Mouse (Mus musculus): Measurements from ENCODE around the gene Trim17.

Trim17 gene

DNA sequence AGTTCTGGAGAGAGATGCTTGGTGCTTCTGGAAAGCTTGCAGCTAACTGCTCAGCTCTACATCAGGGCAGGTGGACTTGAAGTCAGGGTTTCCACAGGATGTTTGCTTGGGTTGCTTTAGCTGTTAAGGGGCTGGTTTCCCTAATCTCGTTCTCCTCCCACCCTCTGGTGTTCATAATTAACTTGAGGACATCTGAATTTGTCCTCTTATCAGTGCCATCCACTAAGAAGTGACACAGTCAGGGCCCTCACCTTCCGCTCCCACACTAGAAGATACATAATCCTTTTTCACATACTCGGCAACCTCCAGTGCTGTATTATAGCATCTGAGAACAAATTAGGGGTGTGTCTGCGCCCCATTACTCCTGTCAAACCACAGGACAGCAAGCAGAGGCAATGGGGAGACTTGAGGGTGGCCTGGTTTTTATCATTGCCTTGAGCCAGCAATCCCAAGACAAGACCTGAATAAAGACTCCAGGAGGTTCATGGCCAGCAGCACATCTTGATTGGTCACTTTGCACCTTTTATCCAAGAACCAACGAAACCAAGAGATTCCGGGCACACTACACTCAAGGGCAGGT is 38.7 kb downstream of the Trim17 start:
- no peak for DNase-seq (ENCODE audit: low spot score)

DNA sequence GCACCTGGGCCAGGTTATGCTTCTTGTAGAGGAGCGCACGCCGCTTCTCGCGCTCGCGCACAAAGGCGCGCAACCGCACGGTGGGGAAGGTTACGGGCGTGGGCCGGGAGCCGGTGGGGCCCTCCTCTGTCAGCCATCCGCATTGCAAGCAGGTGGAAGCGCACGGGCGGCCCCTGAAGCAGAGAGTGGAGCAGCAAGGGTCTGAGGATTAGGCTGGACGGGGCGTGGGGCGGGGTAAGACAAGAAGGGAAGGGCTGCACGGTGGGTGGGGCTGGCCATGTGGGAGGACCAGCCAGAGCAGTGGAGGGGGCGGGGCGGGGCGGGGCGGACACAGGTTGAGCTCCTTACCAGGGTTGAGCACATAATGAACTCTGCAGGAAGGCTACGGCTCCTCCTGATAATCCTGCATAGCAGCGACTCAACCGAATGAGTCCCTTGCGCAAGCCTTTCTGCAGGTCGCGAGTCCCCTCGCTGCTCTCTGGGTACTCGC is 39.9 kb downstream of the Trim17 start:
- DNase-seq (ENCODE audit: low spot score) = peak; percentile 63

DNA sequence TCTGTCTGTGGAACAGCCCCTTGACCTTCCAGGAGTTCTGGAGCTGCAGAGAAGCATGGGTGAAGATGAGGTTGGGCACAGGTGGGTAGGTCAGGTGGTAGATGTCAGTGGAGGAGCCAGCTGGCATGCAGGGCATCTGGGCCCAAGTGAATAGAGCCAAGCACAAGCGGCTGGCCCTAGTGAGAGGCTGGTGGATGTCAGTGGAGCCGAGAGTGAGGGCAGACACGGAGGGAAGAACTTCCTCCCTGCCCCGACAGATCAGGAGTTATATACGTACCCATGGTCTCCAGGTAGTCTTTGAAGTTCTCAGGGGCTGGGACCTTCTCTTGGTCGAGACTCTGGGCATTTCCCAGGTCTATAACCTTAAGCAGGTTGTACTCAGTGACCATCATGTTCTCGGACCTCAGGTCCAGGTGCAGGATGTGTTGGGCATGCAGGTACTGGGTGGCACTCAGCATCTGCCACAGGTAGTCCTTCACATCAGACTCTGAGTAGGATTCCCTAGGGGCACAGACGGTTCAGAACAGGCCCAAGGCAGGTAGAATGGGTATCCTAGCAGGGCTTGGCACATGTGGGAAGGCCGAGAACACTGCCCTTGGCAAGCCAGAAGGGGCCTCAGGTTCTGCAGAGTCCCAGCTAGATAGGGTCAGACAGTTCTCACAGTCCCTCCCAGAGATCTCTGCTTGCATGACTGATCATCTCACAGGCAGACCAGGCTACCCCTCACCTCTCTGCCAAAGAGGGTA is 40.7 kb downstream of the Trim17 start:
- no peak for DNase-seq (ENCODE audit: low spot score)

DNA sequence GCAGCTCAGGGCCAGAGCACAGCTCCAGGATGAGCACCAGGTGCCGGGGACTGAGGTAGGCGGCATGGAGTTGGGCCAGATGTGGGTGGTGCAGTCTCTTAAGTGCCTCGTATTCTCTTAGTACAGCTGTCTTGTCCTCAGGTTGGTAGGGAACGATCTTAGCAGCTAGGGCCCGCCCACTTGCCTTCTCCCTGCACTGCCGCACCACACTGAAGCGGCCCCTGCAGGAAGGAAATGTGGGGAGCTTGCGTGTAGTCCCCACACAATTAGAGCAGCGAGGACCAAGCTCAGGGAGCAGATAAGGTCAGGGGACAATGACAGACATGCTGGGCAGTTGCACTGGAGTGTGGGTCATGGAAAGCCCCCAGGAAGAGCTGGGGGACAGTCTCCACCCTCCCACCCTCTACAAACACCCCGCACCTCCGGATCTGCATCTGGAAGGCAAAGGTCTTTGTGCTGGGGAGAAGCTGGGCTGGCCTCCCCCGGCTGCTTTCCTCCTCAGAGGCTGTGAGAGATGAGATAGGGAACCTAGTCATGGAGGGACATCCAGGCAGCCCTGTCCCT is 41.4 kb downstream of the Trim17 start:
- DNase-seq (ENCODE audit: low spot score) = no peak

DNA sequence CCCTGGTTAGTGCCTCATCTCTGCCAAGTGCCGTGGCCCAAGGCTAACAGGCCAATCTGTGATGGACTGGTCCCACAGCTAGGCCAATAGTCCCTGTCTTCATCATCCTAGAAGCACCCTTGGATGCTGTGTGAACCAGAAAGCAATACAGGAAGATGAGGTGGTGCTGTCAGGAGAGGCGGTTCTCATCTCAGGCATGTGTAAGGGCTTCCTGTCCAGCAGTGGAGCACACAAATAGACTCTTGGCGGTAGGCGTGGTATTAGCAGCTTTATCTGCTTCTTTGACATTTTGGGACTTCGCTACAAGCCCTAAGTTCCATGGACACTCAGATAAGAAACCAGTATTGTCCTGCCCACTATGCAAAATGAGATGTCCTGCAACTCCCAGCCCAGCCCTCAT is 43.1 kb downstream of the Trim17 start:
- DNase-seq (ENCODE audit: low spot score) = no peak

DNA sequence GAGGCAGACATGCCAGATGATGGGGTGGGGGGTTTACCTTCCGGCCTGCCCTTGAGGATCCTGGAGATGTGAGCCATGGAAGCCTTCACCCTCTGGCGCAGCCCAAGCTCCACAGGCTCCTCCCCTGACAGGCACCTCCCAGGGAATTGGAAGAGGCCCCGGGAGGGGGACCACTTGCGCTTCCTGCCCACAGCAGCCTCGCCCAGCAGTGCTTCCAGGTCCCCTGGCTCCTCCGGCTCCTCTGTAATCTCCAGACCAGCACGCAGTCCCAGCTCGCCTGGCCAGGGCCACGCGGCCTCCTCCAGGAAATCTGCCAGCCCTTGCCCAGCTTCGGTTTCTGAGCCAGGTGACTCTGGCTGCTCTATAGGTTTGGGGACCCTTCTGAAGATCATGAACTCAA is 44.7 kb downstream of the Trim17 start:
- no peak for DNase-seq (ENCODE audit: low spot score)

DNA sequence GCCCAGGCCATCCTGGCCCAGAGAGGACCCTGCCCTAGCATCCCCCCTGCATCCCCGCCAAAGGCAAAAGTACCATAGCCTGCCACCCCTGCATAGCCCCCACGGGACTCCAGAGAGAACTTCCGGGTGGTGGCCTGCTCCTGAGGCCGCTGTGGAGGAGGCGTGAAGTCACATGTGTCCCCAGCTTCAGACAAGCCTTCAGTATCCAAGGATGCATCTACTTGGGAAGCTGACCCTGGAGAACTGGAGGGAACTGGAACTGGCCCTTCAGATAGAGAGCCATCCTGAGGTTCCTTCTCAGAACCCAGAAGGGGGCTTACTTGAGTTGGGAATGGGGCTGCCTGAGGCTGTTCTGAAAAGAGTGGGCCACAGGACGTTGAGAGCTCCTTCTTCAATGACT is 45.3 kb downstream of the Trim17 start:
- no peak for DNase-seq (ENCODE audit: low spot score)

DNA sequence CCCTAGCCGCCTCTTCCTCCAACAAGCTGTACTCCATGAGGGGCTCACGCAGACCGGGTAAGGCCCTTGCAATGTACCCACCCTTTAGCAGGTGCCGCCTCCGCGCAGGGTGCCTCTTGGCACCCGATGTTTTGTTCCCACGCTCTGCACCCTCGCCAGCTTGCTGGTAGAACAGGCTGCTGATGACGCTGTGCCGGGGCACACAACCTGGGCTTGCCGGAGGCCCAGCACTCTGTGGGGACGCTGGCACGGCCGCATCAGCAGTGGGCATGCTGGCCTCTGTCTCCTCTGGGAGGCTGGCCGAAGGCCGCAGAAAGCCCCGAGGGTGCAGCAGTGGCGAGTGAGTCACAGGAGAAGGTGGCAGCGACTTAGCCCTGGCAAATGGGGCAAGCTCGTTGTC is 46.1 kb downstream of the Trim17 start:
- DNase-seq (ENCODE audit: low spot score) = no peak

DNA sequence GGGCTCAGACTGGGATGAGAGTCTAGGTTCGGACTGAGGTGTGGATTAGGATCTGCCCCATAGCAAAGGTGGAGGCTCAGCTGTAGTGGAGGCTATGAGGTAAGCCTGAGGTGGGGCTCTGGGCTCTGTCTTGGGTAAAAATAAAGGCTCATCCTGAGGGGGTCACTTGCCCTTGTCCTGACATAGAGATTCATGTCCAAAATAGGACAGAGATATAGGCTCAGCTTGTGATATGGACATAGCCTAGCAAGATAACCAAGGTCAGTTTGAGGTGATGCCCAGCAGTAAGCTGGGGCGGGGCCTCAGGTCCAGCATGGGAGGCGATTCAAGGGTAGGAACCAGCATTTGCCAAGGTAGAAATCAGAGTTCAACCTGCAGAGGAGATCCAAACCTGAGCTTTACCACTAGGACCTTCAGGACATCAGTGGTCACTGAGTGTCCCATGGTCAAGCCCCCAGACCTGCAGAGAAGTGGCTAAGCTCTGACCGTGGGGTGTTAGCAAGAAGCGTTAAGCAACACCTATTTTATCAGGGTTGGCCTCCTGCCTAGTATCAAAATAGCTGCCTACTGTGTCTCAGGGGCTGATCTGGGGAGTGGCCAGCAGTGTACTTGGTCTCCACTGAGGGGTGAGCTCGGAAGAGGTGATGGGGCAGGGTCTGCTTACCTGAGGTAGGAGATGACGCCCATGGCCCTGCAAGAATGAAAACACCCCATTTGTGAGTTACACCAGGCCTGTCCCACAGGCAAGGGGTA is 48.0 kb downstream of the Trim17 start:
- DNase-seq (ENCODE audit: low spot score) = no peak

DNA sequence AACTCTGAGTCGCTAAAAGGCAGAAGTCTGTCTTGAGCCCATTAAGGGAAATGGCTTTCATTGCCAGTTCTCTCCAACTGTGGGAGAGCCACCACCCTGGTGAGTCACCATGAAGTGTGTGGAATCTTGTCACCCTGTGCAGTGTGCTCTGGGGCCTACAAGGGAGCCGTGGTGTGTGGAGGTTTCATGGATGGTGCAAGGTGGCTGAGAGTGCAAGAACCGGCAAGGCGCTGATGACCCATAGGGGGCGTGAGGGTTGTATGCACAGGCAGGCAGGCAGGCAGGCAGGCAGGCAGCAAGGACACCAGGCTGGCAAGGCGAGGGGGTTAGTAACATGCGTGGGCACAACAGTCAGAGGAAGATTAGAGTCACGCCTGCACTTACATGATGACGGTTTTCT is 60.6 kb downstream of the Trim17 start:
- DNase-seq (ENCODE audit: low spot score) = no peak

All from testis, postnatal 14 days (tissue).